Mouse (Mus musculus): ENCODE data around the gene Morc3. TPM values are rescaled to one million over a fixed set of nuclear protein-coding genes. Genes with fewer than 3 reads are reported as not detected.

Gene Morc3
- 33.2 and 33.5 TPM in 2 replicates for polyA plus RNA-seq (2016; fragmentation: Nextera tagmentation; extraction: Ambion mirVana)

- H3K9ac ChIP-seq = peak within 1 kb of the TSS; percentile 93
- H3K27ac ChIP-seq = peak within 1 kb of the TSS; percentile 93
- H3K4me2 ChIP-seq (replicated peaks) = peak within 1 kb of the TSS; percentile 66
- H3K27me3 ChIP-seq (replicated peaks) = no peaks in the 10 kb centered on the region
- no peaks in the 10 kb centered on the region for H3K36me3 ChIP-seq
- 12% methylated on average over 55 of the region's 55 CpGs for WGBS
- H3K4me3 ChIP-seq = peak within 1 kb of the TSS; percentile 91
- H3K9me3 ChIP-seq = no peaks in the 10 kb centered on the region
- peak; percentile 96 for ATAC-seq (ENCODE audit: low FRiP score, low read depth)
- peaks cover 13% of the 10 kb centered on the region for H3K4me1 ChIP-seq
Measured at GRCm38 (mm10) chr16:93831627-93832395, at the start of gene Morc3. Morc3 (plus strand) TSS chr16:93832121.

DNA sequence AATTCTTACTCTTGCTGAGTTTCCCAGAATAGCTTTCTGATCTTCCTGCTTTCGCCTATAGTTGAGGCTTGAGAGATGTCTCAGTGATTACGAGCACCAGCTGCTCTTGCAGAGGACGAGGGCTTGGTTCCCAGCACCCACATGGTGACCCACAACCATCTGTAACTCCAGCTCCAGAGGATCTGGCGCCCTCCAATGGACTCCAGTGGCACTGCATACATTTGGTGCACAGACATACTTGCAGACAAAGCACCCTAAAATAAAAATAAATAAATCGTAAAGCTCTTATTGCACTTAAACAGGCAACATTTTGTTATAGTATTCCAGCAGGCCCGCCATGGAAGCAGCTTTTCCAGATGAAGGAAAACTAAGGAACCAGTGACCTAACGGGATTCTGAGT is 47.7 kb upstream of the Morc3 start:
- Histone ChIP-seq H3K4me3 (no peak overlapping the region), H3K9ac (no peak overlapping the region), H3K36me3 (peaks cover 26% of the 10 kb centered on the region), H3K9me3 (peaks cover 4% of the 10 kb centered on the region; the same call in 1 of the 2 replicates), H3K4me2 (replicated peaks) (no peak overlapping the region), H3K27me3 (replicated peaks) (no peaks in the 10 kb centered on the region), H3K4me1 (no peaks in the 10 kb centered on the region), H3K27ac (no peak overlapping the region)
- ATAC-seq (ENCODE audit: low FRiP score, low read depth) = no peak
- WGBS = 92% methylated on average over 7 of the region's 7 CpGs

DNA sequence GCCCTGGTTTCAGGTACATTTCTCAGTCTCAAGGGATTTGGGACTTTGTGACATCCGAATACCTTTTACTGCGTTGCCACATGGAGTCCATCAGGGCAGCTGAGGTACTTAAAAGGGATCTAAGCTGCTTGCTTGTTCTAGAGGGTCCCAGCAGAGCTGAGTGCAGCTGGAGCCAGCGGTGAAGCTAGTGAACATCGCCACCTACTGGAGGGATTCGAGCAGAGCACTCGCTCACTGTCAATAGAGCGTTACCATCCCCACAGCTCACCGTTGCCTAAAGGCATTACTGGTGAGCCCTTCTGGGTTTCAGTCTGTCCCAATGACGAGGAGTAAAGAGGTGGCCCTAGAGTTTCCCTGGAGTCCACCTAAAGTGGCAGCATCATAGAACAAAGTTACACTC is 46.1 kb upstream of the Morc3 start:
- Histone ChIP-seq H3K27ac (no peak overlapping the region), H3K9me3 (peaks cover 4% of the 10 kb centered on the region; the same call in 1 of the 2 replicates), H3K4me3 (no peak overlapping the region), H3K36me3 (peaks cover 19% of the 10 kb centered on the region), H3K27me3 (replicated peaks) (no peaks in the 10 kb centered on the region), H3K4me1 (no peaks in the 10 kb centered on the region), H3K9ac (no peak overlapping the region), H3K4me2 (replicated peaks) (no peak overlapping the region)
- ATAC-seq (ENCODE audit: low FRiP score, low read depth) = peak; percentile 96
- whole genome bisulfite sequencing = 5% methylated on average over 9 of the region's 9 CpGs

- Histone ChIP-seq H3K27me3 (replicated peaks) (no peaks in the 10 kb centered on the region), H3K4me3 (no peak overlapping the region), H3K9me3 (peaks cover 4% of the 10 kb centered on the region; the same call in 1 of the 2 replicates), H3K4me2 (replicated peaks) (no peak overlapping the region), H3K36me3 (peaks cover 10% of the 10 kb centered on the region), H3K4me1 (no peaks in the 10 kb centered on the region), H3K9ac (no peak overlapping the region), H3K27ac (no peak overlapping the region)
- ATAC-seq (ENCODE audit: low FRiP score, low read depth) = no peak
- WGBS = 90% methylated on average over 4 of the region's 4 CpGs
Measured at GRCm38 (mm10) chr16:93788388-93788787, 43.5 kb upstream of the Morc3 start.

GRCm38 (mm10) chr16:93788881-93789280 is 43.0 kb upstream of the Morc3 start:
- Histone ChIP-seq H3K9me3 (peaks cover 4% of the 10 kb centered on the region; the same call in 1 of the 2 replicates), H3K4me2 (replicated peaks) (no peak overlapping the region), H3K9ac (no peak overlapping the region), H3K27ac (no peak overlapping the region), H3K36me3 (peaks cover 6% of the 10 kb centered on the region), H3K4me1 (no peaks in the 10 kb centered on the region), H3K4me3 (no peak overlapping the region), H3K27me3 (replicated peaks) (no peaks in the 10 kb centered on the region)
- 94% methylated on average over 8 of the region's 8 CpGs for WGBS
- no peak for ATAC-seq (ENCODE audit: low FRiP score, low read depth)

GRCm38 (mm10) chr16:93789971-93790755 is 41.8 kb upstream of the Morc3 start:
- H3K27ac ChIP-seq = no peak overlapping the region
- no peaks in the 10 kb centered on the region for H3K9me3 ChIP-seq
- H3K4me1 ChIP-seq = no peaks in the 10 kb centered on the region
- no peak overlapping the region for H3K4me3 ChIP-seq
- no peaks in the 10 kb centered on the region for H3K36me3 ChIP-seq
- ATAC-seq (ENCODE audit: low FRiP score, low read depth) = no peak
- H3K27me3 ChIP-seq (replicated peaks) = no peaks in the 10 kb centered on the region
- no peak overlapping the region for H3K9ac ChIP-seq
- no peak overlapping the region for H3K4me2 ChIP-seq (replicated peaks)
- WGBS = 32% methylated on average over 5 of the region's 5 CpGs

DNA sequence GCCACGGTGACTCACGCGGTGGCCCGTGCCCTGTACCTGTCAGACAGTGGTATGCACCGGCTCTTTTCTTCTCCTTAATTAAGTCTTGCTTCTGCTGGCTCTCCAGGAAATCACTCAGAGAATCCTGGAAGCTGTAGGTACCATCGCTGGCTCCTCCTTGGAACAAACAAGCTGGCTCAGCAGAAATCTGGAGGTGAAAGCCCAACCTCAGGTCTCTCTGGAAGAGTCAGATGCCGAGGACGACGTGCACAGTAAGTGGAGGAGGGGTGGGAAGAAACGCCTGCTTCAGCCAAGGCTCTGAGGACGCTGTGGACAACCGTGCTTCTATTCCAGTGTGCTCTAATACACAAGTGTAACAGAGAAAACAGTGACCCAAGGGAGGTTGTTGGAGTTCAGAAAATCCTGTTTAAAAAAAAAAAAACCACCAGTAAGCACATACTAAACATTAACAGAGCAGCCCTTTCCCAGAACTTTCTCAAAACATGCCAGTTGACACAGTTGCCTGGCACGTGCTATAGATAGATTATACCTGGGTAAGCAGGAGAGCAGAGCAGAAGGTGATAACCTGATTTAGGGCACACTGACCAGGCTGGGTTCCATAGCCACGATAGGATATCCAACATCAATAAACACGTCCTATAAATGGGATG is 38.8 kb upstream of the Morc3 start:
- WGBS = 76% methylated on average over 15 of the region's 15 CpGs
- Histone ChIP-seq H3K4me3 (no peak overlapping the region), H3K9ac (no peak overlapping the region), H3K36me3 (no peaks in the 10 kb centered on the region), H3K27me3 (replicated peaks) (no peaks in the 10 kb centered on the region), H3K27ac (no peak overlapping the region), H3K4me1 (no peaks in the 10 kb centered on the region), H3K4me2 (replicated peaks) (no peak overlapping the region), H3K9me3 (no peaks in the 10 kb centered on the region)
- no peak for ATAC-seq (ENCODE audit: low FRiP score, low read depth)

- H3K4me1 ChIP-seq = no peaks in the 10 kb centered on the region
- peaks cover 1% of the 10 kb centered on the region for H3K36me3 ChIP-seq
- WGBS = 72% methylated on average over 5 of the region's 5 CpGs
- no peak overlapping the region for H3K4me3 ChIP-seq
- H3K27me3 ChIP-seq (replicated peaks) = no peaks in the 10 kb centered on the region
- H3K4me2 ChIP-seq (replicated peaks) = no peak overlapping the region
- H3K9ac ChIP-seq = no peak overlapping the region
- ATAC-seq (ENCODE audit: low FRiP score, low read depth) = no peak
- no peak overlapping the region for H3K27ac ChIP-seq
- no peaks in the 10 kb centered on the region for H3K9me3 ChIP-seq
Measured at GRCm38 (mm10) chr16:93794845-93795244, 37.1 kb upstream of the Morc3 start.

DNA sequence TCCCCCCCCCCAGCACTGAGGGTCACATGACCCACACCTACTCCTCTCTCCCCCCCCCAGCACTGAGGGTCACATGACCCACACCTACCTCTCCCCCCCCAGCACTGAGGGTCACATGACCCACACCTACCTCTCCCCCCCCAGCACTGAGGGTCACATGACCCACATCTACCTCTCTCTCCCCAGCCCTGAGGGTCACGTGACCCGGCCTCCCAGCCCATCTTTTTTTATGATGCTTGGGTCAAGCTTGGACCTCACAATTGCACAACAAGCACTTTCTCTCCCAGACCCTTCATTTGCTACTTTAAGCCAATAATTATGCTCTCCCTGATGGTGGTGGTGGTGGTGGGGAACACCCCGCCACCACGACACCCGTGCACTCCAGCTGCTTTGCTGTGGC is 36.5 kb upstream of the Morc3 start:
- no peak for ATAC-seq (ENCODE audit: low FRiP score, low read depth)
- Histone ChIP-seq H3K27ac (no peak overlapping the region), H3K27me3 (replicated peaks) (no peaks in the 10 kb centered on the region), H3K36me3 (peaks cover 6% of the 10 kb centered on the region), H3K9ac (no peak overlapping the region), H3K4me3 (no peak overlapping the region), H3K9me3 (no peaks in the 10 kb centered on the region), H3K4me2 (replicated peaks) (no peak overlapping the region), H3K4me1 (no peaks in the 10 kb centered on the region)
- WGBS = 96% methylated on average over 5 of the region's 5 CpGs

GRCm38 (mm10) chr16:93797021-93797840 is 34.7 kb upstream of the Morc3 start:
- ATAC-seq (ENCODE audit: low FRiP score, low read depth) = no peak
- H3K9me3 ChIP-seq = no peaks in the 10 kb centered on the region
- no peaks in the 10 kb centered on the region for H3K4me1 ChIP-seq
- 91% methylated on average over 12 of the region's 12 CpGs for WGBS
- no peaks in the 10 kb centered on the region for H3K27me3 ChIP-seq (replicated peaks)
- H3K9ac ChIP-seq = no peak overlapping the region
- H3K27ac ChIP-seq = no peak overlapping the region
- H3K4me2 ChIP-seq (replicated peaks) = no peak overlapping the region
- no peak overlapping the region for H3K4me3 ChIP-seq
- peaks cover 12% of the 10 kb centered on the region for H3K36me3 ChIP-seq

GRCm38 (mm10) chr16:93797841-93798492 is 34.0 kb upstream of the Morc3 start:
- H3K4me3 ChIP-seq = no peak overlapping the region
- H3K4me2 ChIP-seq (replicated peaks) = no peak overlapping the region
- 84% methylated on average over 11 of the region's 11 CpGs for WGBS
- ATAC-seq (ENCODE audit: low FRiP score, low read depth) = no peak
- no peak overlapping the region for H3K9ac ChIP-seq
- no peak overlapping the region for H3K27ac ChIP-seq
- peaks cover 12% of the 10 kb centered on the region for H3K36me3 ChIP-seq
- no peaks in the 10 kb centered on the region for H3K9me3 ChIP-seq
- no peaks in the 10 kb centered on the region for H3K4me1 ChIP-seq
- H3K27me3 ChIP-seq (replicated peaks) = no peaks in the 10 kb centered on the region
